Mouse (Mus musculus): ENCODE measurements at regions not wholly inside any gene's neighbourhood (a gene's known extent, or its start where the extent isn't known, plus 50 kb on each side); places are given as distances from the start of the nearest gene placed in this dataset.

DNA sequence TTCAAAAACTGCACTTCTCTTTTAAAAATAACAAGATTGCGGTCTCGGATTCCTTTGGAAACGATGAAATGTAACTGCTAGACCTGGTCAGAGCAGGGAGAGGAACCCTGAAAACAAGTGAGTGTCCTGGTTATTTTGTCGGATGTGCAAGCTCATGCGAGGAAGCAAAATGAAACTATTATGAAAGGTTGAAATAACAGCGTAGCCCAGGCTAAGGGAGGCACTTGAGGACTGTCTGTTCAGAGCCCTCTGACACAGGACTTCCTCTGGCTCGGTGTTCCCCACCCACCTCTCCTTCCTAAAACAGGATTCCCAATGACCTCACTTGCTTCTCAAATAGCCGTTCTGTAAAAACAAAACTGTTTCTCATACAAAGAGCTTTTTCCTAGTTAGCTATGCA, 51.3 kb upstream of the S1pr1 start:
- DNase-seq = peak; percentile 50 to 66

DNA sequence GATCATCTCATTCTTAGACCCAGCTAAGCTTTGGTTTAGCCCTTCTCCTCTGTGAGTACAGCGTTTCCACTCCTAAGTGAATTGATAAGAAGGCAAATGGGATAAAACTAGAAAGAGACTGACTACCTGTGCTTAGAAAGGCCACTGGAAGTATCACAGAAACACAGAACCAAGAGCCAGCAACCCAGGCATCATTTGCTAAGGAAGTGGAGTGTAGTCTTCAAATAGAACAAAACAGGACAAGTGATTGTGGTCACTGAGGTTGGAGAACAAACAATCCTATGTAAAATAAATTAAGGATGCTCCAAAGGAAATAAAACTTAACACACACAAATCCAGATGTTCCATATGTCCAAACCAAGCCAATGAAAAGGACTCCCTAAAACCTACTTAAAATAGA, 53.4 kb upstream of the S1pr1 start:
- DNase-seq = no peak

- peak; percentile 48 to 54 for DNase-seq
Observed at GRCm38 (mm10) chr3:115768761-115769530, 54.1 kb upstream of the S1pr1 start.

DNA sequence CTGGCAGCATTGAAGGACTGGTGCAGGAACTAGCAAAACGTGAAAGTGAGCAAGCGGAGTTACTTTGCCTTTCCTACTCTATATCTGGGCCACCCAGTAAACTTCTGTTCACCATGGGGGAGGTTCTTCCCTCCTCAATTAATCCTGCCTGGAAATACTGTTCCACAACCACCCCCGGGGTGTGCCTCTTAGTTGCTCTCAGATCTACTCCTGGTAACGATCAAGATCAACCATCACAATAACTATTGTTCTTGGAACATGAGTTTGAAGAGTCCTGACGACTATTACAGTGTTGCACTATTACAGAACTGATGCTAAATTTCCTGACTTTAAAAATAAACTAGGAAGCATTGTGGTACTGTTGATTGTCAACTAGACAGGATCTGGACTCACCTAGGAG, 57.8 kb upstream of the S1pr1 start:
- no peak for DNase-seq

DNA sequence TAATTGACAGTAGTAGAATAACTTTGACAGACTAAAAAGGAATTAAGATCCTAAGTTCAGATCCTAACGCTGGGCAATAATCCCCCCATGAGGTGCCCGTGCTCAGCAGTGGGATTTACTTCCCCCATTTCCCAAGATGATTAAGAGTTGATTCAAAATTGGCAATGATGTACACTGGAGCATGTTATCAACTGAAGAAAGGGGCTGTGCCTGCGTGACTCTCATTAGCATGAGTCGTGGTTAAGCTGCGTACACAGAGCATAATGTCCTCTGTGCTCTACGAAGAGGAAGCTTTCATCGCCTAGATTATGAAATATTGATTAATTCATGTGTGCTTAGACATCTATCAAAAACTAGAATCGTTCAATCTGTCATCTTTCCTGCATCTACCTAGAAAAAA, 59.4 kb upstream of the S1pr1 start:
- no peak for DNase-seq

DNA sequence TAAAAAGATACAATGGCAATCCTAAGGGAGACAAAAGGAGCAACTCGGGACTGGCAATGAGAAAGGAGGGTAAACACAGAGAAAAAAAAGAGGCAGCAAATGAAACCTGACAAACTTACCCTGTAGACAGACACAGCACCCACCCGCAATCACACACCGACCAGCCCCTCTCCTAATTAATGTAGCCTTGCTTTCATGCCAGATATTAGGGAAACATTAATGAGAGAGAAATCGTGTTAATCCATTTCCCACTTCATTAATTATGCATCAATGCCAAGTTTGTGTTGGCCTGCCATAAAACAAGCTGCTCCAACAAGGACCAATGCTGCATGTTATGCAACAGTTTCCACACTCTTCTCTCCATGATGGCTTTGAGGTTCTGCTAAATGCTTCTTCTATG, 59.9 kb upstream of the S1pr1 start:
- no peak for DNase-seq

GRCm38 (mm10) chr3:115779144-115779890, 64.4 kb upstream of the S1pr1 start:
- no peak for DNase-seq

- no peak for DNase-seq
Observed at GRCm38 (mm10) chr3:115779906-115780305, 65.0 kb upstream of the S1pr1 start.

DNA sequence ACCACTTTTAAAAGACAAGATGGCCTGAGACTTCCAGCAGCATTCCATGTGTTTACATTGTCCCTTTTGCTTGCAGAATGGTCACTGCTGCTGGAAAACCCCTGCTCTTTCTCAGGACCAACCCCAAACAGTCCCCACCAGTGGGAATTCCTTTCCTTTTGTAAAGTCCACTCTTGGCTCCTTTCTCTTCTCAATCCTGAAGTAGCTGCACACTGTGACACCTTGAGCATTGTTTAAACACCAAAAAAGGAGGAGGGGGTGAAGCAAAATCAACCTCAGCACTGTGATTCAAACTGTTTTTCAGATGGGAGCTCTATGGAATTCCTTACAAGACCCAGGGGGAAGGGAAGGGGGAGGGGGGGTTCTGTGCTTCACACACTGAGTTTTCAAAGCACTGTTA, 67.9 kb upstream of the S1pr1 start:
- no peak for DNase-seq

- DNase-seq = no peak
Observed at GRCm38 (mm10) chr3:115787360-115787759, 72.5 kb upstream of the S1pr1 start.

- no peak for DNase-seq
Observed at GRCm38 (mm10) chr3:115788525-115788924, 73.7 kb upstream of the S1pr1 start.

DNA sequence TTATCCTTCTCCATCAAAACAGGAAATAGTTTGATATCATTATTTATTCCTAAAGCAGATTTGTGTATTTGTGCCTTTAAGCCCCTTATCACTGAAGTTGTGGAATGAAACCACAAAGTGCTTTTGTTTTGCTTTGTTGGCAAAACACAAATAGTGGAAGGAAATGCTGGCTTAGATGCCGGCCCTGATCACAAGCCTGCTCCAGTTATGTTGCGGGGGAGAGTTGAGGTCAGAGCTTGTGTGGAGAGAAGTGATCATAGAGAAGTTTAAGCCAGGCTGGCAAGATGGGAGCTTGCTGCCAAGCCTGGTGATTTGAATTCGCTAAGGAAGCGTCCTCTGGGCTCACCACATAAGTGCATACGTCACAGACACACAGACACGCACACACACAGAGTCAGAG, 74.2 kb upstream of the S1pr1 start:
- no peak for DNase-seq

- no peak for DNase-seq
Observed at GRCm38 (mm10) chr3:115792606-115793005, 77.7 kb upstream of the S1pr1 start.

- DNase-seq = peak; percentile 21 to 46
Observed at GRCm38 (mm10) chr3:115793344-115794059, 78.6 kb upstream of the S1pr1 start.

DNA sequence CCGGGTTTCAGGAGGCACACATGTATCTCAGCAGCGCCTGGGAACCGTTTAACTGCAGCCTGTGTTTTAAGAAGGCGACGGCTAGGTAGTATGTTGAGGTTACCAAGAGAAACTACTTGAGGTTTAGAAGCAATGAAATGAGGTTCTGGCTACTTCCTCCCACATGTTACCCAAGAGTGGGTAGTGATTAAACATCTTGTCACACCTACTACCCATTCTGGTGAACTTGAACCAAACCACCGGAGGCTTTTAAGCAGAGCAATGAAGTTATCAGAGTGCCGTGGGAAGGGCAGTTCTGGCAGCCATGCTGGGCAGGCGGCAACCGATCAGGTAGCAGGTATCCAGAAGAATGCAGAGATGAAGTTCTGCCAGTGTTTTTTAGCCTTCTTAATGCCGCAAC, 84.5 kb upstream of the S1pr1 start:
- no peak for DNase-seq

DNA sequence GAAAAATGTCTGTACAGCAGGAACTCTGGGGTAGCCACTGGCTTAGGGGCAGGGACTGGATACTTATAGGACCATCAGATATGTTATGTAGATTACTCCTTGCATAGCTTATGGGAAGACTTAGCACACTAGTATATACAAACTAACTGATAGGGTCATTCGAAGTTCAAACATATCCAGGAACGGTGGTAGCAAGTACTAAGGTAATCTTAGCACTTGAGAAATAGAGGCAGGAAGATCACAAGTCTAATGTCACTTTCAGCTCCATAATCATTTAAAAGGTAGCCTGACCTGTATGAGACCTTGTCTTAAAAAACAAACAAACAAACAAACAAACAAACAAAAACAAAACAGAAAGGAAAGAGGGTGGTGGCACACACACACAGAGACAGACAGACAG, 85.1 kb upstream of the S1pr1 start:
- no peak for DNase-seq

DNA sequence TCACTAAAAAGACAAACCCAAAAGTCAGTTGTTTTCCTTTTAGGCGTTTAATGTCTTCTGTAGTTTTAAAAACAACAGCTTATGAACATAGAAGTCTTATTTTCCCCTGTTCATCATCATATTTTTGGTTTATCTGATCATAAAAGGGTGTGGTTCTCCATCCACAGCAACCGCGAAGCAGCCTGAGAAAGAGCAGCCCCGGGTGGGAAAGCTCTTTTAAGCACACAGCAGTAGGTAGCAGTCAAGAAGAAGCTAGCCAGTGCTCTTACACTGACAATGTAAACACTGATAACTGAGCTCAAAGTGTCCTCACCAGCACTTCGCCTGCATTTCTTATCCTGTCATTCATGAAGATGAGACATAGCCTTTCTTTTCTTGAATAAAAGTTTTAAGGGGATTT, 86.0 kb upstream of the S1pr1 start:
- no peak for DNase-seq

GRCm38 (mm10) chr3:115801581-115802200, 85.9 kb upstream of the Dph5 start:
- no peak for DNase-seq

DNA sequence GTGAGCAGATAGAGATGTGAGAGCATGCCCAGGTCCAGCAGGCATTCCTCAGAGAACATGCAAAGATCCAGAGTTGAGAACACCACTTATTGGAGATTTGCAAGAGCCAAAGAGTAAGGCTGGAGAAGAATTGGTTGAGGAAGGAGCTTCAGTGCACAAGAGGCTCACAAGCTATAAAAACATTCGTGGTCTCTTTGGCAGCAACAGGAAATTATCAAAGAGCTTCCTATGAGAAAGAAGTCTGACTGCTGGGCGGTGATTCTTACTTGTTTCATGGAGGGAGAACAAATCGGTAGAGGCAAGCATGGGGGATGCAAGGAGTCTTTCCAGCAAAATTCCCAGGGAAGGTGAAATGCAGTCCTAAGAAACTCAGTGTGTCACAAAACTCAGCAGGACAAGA, 83.0 kb upstream of the Dph5 start:
- no peak for DNase-seq

DNA sequence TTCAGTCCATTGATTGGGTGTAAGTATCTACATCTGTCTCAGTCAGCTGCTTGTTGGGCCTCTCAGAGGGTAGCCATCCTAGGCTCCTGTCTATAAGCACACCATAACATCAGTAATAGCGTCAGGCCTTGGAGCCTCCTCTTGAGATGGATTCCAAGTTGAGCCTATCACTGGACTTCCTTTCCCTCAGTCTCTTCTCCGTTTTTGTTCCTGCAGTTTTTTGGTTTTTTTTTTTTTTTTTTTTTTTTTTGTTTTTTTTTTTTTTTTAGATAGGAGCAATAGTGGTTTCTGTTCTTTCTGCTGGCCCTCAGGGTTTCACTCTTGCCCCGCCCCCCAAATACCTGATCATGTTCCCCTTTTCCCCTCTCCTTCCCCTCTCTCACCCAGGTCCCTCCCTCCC, 80.6 kb upstream of the Dph5 start:
- no peak for DNase-seq

DNA sequence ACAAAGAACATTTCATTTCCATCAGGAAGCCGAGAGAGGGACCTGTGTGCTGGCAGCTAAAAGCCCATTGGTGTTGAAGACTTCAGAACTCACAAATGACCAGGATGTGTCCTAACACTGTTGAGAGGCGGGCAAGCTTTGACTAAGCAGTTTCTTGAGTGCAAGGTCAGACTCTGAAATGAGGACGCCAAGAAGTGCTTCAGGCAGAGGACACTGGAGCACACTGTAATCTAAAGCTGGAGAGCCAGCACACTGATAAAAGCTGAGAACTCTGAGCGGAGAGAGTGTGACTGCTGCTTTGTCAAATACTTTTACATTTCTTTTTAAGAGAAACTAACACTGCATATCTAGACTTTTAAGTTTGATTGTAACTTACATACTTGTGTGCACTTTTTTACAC, 72.5 kb upstream of the Dph5 start:
- DNase-seq = no peak

GRCm38 (mm10) chr3:115815571-115816156, 72.0 kb upstream of the Dph5 start:
- DNase-seq = peak; percentile 42 to 51
